Mouse (Mus musculus) neural tube, embryonic 10.5 days (tissue): Measurements from ENCODE around the gene Ncf4.

ENCODE experiments used
- DNase-seq: peaks from one replicate; pipeline ENCODE4 v3.0.0-alpha.2; 2017; ENCODE audit warnings: low spot score; ENCODE audit errors: extremely low spot score

Gene Ncf4

GRCm38 (mm10) chr15:78310971-78311370 is 66.4 kb downstream of the Ncf4 start:
- no peak for DNase-seq
